Mouse (Mus musculus) limb, embryonic 15.5 days (tissue): Measurements from ENCODE around the gene Tmem82. TPM values are rescaled to one million over a fixed set of nuclear protein-coding genes. Genes with fewer than 3 reads are reported as not detected.
A peak's percentile ranks its signal among the peaks of the same experiment; 100 is the strongest.

Experiments used
- ATAC-seq: fragments of 200-750 bp; cut with Nextera tagmentation; 2 replicates; pipeline ENCODE4 v1.8.0; 2017; ENCODE audit warnings: low read depth, moderate TSS enrichment; ENCODE audit not compliant: insufficient number of reproducible peaks, low FRiP score, low TSS enrichment
- H3K27ac ChIP-seq: fragments of 300-500 bp; sonication (generic); 2 replicates; pipeline ENCODE4 v1.5.1; 2015; ENCODE audit warnings: moderate library complexity, mild to moderate bottlenecking, inconsistent platforms
- H3K27me3 ChIP-seq: fragments of 300-500 bp; sonication (generic); 2 replicates; pipeline ENCODE4 v1.6.1; 2015; ENCODE audit warnings: inconsistent platforms
- H3K36me3 ChIP-seq: fragments of 300-500 bp; sonication (generic); 2 replicates; pipeline ENCODE4 v1.6.1; 2015; ENCODE audit warnings: inconsistent platforms
- H3K4me1 ChIP-seq: fragments of 300-500 bp; sonication (generic); 2 replicates; pipeline ENCODE4 v1.6.1; 2015; ENCODE audit warnings: inconsistent platforms
- H3K4me2 ChIP-seq: fragments of 300-500 bp; sonication (generic); 2 replicates; pipeline ENCODE4 v1.6.1; 2015; ENCODE audit warnings: mild to moderate bottlenecking, inconsistent platforms
- H3K4me3 ChIP-seq: fragments of 300-500 bp; sonication (generic); 2 replicates; pipeline ENCODE4 v1.5.1; 2015; ENCODE audit warnings: mild to moderate bottlenecking, inconsistent platforms
- H3K9ac ChIP-seq: fragments of 300-500 bp; sonication (generic); 2 replicates; pipeline ENCODE4 v1.6.1; 2015; ENCODE audit warnings: inconsistent platforms
- H3K9me3 ChIP-seq: fragments of 300-500 bp; sonication (generic); 2 replicates; pipeline ENCODE4 v1.6.1; 2016; ENCODE audit warnings: inconsistent platforms
- WGBS: fragments of 180-500 bp; shearing (Covaris S2); methylation state at CpG from one replicate; pipeline ENCODE4 v1.1.7; 2015; 5-methylcytosine and 5-hydroxymethylcytosine counted together
- polyA plus RNA-seq: library from polyadenylated mRNA; unstranded; fragments of >200 nt; fragmentation: Nextera tagmentation; extraction: Ambion mirVana; gene quantifications from 2 replicates; pipeline ENCODE4 v1.2.1, GENCODE M21; 2015

Tmem82 gene
- polyA plus RNA-seq: 0.20 and 0.29 TPM in 2 replicates

DNA sequence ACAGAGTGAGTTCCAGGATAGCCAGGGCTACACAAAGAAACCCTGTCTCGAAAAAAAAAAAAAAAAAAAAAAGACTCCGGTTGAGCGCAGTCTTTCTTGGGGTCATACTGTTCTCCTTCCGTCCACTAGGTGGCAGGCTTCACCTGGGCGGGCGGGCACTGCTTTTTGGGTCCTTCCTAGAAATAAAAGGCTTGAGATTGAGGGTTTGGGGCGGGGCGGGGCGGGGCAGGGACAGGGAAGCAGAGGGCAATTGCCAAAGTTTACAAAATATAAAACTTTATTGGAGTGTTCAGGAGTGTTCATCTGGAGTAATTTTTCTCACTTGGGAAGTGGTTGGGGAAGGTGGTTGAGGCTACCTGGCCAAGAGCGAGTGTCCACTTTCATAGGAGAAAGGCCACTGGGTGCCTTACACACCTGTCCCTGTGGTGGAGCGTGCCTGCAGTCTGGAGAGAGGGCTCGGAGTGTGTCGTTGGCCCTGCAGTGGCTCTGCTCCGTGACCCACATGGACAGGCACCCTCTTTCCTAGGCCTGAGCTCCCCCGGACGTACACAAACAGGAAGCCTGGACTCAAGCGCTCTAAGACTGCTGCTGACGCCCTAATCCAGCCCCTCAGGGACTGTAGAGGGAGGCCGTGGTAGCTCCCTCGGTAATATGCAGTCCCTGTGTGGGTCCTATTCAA is at the start of gene Tmem82:
TSS of gene Tmem82 (minus strand) at position 69 of the 679 bp plus-strand sequence.
- Histone ChIP-seq H3K36me3 (no peaks in the 10 kb centered on the region), H3K4me3 (peak within 1 kb of the TSS; percentile 25), H3K9ac (0 out of 2 replicates have a peak within 1 kb of the TSS, but pooled peaks have one; percentile 14), H3K27ac (no peak within 1 kb of the TSS), H3K27me3 (no peaks in the 10 kb centered on the region), H3K9me3 (no peaks in the 10 kb centered on the region), H3K4me1 (peaks cover 17% of the 10 kb centered on the region), H3K4me2 (peak within 1 kb of the TSS; percentile 47)
- ATAC-seq: 0 out of 2 replicates have a peak, but pooled peaks have one; percentile 5
- WGBS: 25% methylated on average over 20 of the region's 20 CpGs

DNA sequence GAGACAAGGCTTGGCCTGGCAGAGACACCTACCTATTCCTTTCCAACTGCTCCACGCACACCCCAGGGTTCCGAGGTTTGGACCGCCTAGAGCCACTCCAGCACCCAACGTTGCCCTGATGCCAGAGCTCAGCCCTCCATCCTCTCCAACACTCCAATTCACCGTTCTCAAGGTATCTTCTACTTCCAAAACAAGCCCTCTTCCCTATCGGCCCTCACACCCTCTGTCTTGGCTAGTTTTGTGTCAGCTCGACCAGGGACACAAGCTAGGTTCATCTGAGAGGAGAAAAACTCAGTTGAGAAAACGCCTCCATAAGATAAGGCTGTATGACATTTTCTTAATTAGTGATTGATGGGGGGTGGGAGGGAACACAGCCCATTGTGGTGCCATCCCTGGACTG is 46.4 kb upstream of the Tmem82 start, which contains the start of gene Plekhm2:
TSS of gene Plekhm2 (minus strand) at position 101 of the 400 bp plus-strand sequence.
- Histone ChIP-seq H3K4me1 (peaks cover 15% of the 10 kb centered on the region), H3K4me2 (peak within 1 kb of the TSS; percentile 79), H3K9ac (peak within 1 kb of the TSS; percentile 96), H3K27ac (peak within 1 kb of the TSS; percentile 80), H3K4me3 (peak within 1 kb of the TSS; percentile 89), H3K9me3 (no peaks in the 10 kb centered on the region), H3K36me3 (peaks cover 15% of the 10 kb centered on the region), H3K27me3 (no peaks in the 10 kb centered on the region)
- 65% methylated on average over 8 of the region's 8 CpGs for WGBS
- 0 out of 2 replicates have a peak, but pooled peaks have one; percentile 16 for ATAC-seq

DNA sequence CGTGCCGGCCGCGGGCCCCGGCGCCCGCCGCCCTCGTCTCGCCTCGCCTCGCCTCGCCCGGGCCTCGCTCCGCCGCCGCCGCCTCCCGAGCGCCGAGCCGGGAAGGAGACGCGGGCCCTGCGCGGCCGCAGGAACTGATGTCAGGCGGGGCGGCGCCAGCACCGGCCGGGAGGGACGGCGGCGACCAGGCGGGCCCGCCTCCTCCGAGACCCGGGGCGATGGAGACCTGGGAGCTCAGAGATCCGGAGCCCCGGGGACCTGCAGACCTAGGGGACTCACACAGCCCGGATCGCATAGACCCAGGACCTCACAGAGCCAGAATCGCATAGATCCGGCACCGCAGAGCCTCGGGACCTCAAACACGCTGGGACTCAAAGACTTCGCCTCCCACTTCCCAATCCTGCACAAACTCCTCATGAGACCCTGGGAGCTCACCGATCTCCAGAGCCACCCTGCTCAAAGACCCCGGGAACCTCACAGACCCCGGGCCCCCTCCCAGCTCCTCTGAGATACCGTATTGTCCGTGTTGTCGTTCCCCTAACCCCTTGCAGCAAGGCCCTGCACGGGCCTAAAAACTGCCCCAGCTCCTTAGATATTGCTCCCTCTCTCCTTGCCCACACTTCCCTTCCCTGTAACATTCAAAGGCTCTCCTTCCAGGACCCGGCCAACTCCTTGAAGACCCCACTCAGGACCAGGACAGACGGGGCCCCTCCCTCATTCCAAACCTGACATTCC is 45.7 kb upstream of the Tmem82 start:
- Histone ChIP-seq H3K36me3 (peaks cover 21% of the 10 kb centered on the region), H3K4me1 (peaks cover 18% of the 10 kb centered on the region), H3K9ac (peak overlapping the region; percentile 96), H3K27ac (peak overlapping the region; percentile 80), H3K9me3 (no peaks in the 10 kb centered on the region), H3K27me3 (no peaks in the 10 kb centered on the region), H3K4me3 (peak overlapping the region; percentile 89), H3K4me2 (peak overlapping the region; percentile 79)
- ATAC-seq: peak; percentile 83
- under 1% methylated on average over 47 of the region's 60 CpGs for WGBS

DNA sequence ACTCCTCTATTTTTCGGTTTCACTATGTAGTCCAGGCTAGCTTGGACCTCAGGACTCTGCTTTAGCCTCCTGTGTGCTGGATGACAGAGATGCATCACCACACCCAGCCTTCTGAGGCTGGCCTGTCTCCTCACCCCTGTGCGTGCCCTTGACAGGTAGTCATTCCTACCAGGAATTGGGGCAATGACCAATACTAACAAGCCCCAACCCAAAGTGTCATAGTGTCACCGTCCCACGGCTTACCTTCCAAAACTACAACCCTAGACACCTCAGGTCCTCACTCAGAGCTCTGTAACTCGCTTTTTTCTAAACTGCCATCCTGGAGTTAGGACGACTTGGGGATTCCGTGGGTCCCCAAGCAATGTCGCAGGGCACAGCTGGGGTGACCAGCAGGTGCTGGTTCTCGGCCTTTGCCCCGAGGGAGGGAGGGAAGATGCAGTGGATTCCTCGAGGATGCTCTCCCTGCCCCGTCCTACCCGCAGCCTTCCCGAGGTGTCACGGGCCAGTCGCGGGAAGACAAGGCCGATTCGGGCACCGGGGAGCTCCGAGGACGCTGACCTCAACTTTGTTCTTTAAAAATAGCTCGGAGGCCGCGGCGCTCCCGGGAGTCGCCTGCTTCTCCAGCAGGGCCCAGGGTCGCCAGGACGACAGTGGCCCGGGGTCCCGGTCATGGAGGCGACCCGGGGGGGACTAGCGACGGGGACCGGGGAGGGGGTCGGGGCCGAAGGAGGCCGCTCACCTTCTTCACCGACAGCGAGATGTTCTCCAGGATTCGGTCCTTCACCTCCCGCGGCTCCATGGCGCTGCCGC is 44.9 kb upstream of the Tmem82 start:
- Histone ChIP-seq H3K36me3 (peaks cover 26% of the 10 kb centered on the region), H3K4me2 (peak overlapping the region; percentile 79), H3K4me1 (peaks cover 18% of the 10 kb centered on the region), H3K4me3 (peak overlapping the region; percentile 89), H3K27me3 (no peaks in the 10 kb centered on the region), H3K9me3 (no peaks in the 10 kb centered on the region), H3K9ac (peak overlapping the region; percentile 96), H3K27ac (peak overlapping the region; percentile 80)
- ATAC-seq: no peak
- WGBS: 4% methylated on average over 47 of the region's 47 CpGs

DNA sequence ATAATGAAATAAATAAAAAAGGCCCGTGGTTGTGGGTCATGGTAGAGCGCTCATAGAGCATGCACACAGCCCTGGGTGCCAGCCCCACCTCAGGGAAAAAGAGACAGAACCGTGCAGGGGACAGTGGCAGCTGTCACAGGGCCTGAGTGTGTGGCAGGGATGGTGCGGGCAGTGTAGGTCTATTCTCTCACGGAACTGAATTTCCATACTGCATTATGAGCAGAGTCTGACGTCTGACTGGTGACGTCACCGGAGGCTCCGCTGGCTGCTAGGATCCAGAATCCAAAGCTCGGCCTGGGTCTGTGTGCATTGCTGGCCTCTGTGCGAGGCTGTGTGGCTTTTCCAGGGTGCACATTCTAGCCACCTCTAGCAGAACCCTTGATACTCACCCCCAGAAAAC is 42.5 kb upstream of the Tmem82 start:
- H3K36me3 ChIP-seq: peaks cover 39% of the 10 kb centered on the region
- no peaks in the 10 kb centered on the region for H3K27me3 ChIP-seq
- no peak overlapping the region for H3K27ac ChIP-seq
- no peak overlapping the region for H3K4me3 ChIP-seq
- ATAC-seq: no peak
- peaks cover 18% of the 10 kb centered on the region for H3K4me1 ChIP-seq
- no peak overlapping the region for H3K4me2 ChIP-seq
- WGBS: 90% methylated on average over 11 of the region's 11 CpGs
- no peaks in the 10 kb centered on the region for H3K9me3 ChIP-seq
- no peak overlapping the region for H3K9ac ChIP-seq

DNA sequence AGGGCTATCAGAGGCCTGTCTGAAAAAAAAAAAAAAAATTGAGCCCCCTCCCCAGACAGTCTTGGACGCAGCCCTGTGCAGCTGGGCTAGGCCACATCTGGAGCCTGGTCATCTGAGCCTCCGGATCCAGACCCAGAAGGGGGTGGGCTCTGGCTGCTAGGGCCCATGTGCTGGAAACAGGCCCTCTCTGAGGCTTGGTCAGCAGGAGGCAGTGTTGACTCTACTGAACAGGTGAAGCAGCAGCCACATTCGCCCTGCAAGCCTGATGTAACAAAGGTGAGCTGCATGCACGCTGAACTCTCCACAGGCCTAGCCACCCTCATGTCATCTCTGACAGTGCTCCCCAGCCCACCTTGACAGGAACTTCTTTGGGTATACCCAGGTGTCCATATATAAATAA is 41.3 kb upstream of the Tmem82 start:
- H3K27me3 ChIP-seq: no peaks in the 10 kb centered on the region
- H3K9me3 ChIP-seq: no peaks in the 10 kb centered on the region
- peaks cover 39% of the 10 kb centered on the region for H3K36me3 ChIP-seq
- 51% methylated on average over 4 of the region's 4 CpGs for WGBS
- no peak overlapping the region for H3K4me2 ChIP-seq
- H3K4me1 ChIP-seq: peaks cover 15% of the 10 kb centered on the region
- no peak for ATAC-seq
- H3K4me3 ChIP-seq: no peak overlapping the region
- H3K9ac ChIP-seq: no peak overlapping the region
- H3K27ac ChIP-seq: no peak overlapping the region

DNA sequence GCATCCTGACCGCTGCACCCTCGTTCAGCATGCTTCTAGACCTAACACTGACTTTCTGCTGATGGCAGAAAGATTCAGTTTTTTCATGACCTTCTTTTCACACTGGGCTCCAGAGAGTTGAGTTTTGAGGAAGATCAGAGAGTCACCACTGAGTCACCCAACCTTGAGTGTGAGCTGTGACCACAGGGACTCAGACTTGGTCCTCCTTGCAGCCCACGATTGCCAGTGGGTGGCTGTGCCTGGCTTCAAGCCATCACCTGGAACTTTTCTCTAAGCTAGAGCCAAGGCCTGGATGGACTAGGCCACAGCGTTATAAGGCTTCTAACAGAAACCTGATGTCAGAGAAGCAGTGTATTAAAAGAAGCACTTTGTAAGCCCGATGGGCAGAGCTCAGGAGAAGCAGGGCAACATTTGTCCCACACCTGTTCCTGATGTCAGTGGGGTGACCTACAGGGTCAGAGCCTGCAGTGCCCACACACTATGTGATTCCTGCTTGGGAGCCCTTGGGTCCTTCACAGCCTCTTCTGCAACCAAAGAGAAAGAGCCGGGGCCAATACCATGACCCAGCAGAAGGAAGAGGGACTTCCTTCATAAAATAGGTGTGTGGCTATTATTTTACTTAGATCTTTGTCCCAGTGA is 40.5 kb upstream of the Tmem82 start:
- H3K4me1 ChIP-seq: peaks cover 10% of the 10 kb centered on the region
- no peak overlapping the region for H3K9ac ChIP-seq
- ATAC-seq: no peak
- H3K4me2 ChIP-seq: no peak overlapping the region
- no peaks in the 10 kb centered on the region for H3K9me3 ChIP-seq
- no peaks in the 10 kb centered on the region for H3K27me3 ChIP-seq
- no peak overlapping the region for H3K27ac ChIP-seq
- no peak overlapping the region for H3K4me3 ChIP-seq
- 81% methylated on average over 6 of the region's 6 CpGs for WGBS
- H3K36me3 ChIP-seq: peaks cover 39% of the 10 kb centered on the region

DNA sequence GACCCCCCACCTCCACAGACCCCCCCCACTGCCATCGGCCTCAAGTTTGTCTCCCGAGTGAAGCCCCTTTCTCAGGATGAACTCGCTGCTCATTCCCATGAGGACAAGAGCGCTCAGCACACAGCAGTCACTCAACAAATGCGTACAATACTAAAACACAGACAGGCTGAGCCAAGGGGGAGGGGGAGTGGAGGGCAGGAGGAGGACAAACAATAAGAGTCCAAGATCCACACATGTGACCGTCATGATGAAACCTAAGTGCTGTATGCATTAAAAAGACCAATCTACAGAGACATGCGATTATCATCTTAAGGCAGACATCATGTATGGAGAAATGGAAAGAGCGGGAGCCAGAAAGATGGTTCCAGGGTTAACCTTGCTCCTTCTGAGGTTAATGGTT is 38.5 kb upstream of the Tmem82 start:
- 87% methylated on average over 8 of the region's 8 CpGs for WGBS
- no peak overlapping the region for H3K4me2 ChIP-seq

DNA sequence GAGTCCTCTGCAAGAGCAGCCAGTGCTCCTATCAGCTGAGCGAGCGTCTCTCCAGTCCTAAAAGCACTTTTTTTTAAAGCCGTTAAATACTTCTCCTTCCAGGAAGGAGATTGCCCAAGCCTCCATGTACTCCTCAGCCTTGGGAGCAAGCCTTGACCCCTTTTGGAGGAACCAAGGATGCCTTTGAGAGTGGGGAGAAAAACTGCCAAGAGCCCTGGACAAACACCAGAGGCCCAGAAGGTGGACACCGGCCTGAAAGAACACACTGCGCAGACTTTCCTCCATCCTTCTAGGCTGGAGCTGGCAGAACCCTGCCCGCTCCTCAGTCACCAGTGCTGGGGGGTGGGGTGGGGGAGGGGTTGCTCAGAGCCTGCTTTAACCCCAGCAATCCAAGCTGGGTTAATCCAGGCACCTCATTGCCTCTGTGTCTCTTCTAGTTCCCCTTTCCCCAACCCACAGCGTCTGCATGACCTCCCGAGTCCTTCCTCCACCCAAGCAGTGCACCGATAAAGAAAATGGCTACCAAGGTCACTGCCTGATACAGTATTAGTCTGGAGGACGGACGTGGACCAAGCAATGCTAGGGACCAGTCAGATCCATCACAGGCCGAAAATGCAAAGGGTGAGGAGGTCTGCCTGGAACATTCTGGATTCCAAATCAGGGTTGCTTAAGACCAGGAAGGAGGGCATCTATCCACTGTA is 37.6 kb upstream of the Tmem82 start:
- Histone ChIP-seq H3K27me3 (no peaks in the 10 kb centered on the region), H3K4me3 (no peak overlapping the region), H3K27ac (no peak overlapping the region), H3K9me3 (no peaks in the 10 kb centered on the region), H3K4me2 (no peak overlapping the region), H3K4me1 (peaks cover 6% of the 10 kb centered on the region; the same call in 1 of the 2 replicates), H3K9ac (no peak overlapping the region), H3K36me3 (peaks cover 43% of the 10 kb centered on the region)
- WGBS: 84% methylated on average over 12 of the region's 12 CpGs
- no peak for ATAC-seq

More for the DNA sequence above, 38.5 kb upstream of the Tmem82 start:
- no peaks in the 10 kb centered on the region for H3K27me3 ChIP-seq
- H3K4me3 ChIP-seq: no peak overlapping the region
- no peak overlapping the region for H3K27ac ChIP-seq
- peaks cover 45% of the 10 kb centered on the region for H3K36me3 ChIP-seq
- no peak for ATAC-seq
- peaks cover 5% of the 10 kb centered on the region; the same call in 1 of the 2 replicates for H3K4me1 ChIP-seq
- H3K9ac ChIP-seq: no peak overlapping the region
- no peaks in the 10 kb centered on the region for H3K9me3 ChIP-seq

DNA sequence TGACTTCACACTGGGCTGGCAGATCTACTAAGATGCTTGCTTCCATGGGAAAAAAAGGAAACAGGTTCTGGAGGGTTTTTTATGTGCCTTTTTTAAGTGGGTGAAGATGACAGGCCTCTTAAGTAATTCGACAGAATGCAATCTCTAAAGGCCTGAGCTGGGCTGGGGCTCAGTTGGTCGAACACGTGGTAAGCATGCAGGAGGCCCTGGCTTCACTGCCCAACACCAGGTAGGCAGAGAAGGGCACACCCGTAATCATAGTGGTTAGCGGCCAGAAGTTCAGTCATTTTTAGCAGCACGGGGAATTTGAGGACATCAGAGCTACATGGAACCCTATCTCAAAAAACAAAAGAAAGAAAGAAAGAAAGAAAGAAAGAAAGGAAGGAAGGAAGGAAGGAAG is 36.1 kb upstream of the Tmem82 start:
- H3K36me3 ChIP-seq: peaks cover 30% of the 10 kb centered on the region
- H3K4me1 ChIP-seq: peaks cover 16% of the 10 kb centered on the region; the same call in 1 of the 2 replicates
- no peak overlapping the region for H3K9ac ChIP-seq
- no peaks in the 10 kb centered on the region for H3K9me3 ChIP-seq
- WGBS: 83% methylated on average over 6 of the region's 6 CpGs
- no peak overlapping the region for H3K27ac ChIP-seq
- no peak for ATAC-seq
- no peak overlapping the region for H3K4me2 ChIP-seq
- H3K27me3 ChIP-seq: no peaks in the 10 kb centered on the region
- H3K4me3 ChIP-seq: no peak overlapping the region

DNA sequence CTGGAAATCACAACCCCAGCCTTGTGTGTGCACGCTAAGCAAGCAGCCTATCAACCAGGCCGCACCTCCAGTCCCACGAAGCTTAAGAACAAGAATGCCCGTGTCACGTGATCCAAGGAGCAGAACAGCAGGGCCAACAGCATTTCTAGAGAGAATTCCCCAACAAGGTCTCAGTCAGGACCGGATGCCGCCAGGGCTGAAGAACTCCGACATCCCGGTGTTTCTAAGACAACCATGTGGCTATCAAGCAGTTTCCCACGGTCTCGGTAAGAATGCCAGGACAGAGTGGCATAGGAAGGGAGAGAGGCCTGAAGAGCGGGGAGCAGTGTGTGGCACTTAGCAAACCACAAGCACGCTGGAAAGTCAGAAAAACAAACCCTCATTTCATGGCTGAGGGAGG is 35.4 kb upstream of the Tmem82 start:
- WGBS: 88% methylated on average over 13 of the region's 13 CpGs
- Histone ChIP-seq H3K9ac (no peak overlapping the region), H3K4me2 (no peak overlapping the region), H3K4me3 (no peak overlapping the region), H3K9me3 (no peaks in the 10 kb centered on the region), H3K36me3 (peaks cover 29% of the 10 kb centered on the region), H3K27ac (peak overlapping the region; percentile 8; the same call in 1 of the 2 replicates), H3K4me1 (peaks cover 22% of the 10 kb centered on the region; the same call in 1 of the 2 replicates), H3K27me3 (no peaks in the 10 kb centered on the region)
- no peak for ATAC-seq
